Mouse (Mus musculus): ENCODE results near the gene Farp2. TPM values are rescaled to one million over a fixed set of nuclear protein-coding genes. Genes with fewer than 3 reads are reported as not detected.
"Not testable (repeated sequence)": the region's sequence is repeated elsewhere in the genome, so short reads cannot be mapped to it uniquely, and the experiment has no call there.

The Farp2 gene
- polyA plus RNA-seq, 1 experiment from 2014 or later, result 3.8 TPM

GRCm38 (mm10) chr1:93486302-93486701 is 25.6 kb upstream of the Farp2 start:
- H3K27ac ChIP-seq (ENCODE audit: low read length); H3K4me2 ChIP-seq (ENCODE audit: low read length); H3K9ac ChIP-seq (ENCODE audit: low read depth, low read length); H3K36me3 ChIP-seq (ENCODE audit: control insufficient read depth, insufficient read depth, low read length); ATAC-seq; H3K4me1 ChIP-seq (ENCODE audit: control insufficient read depth, insufficient read depth, low read length); H3K4me3 ChIP-seq (ENCODE audit: low read depth, low read length); H3K27me3 ChIP-seq (ENCODE audit: control insufficient read depth, insufficient read depth, low read depth, low read length); H3K9me3 ChIP-seq (replicated peaks; ENCODE audit: control insufficient read depth, low read length, poor library complexity, severe bottlenecking): not testable (repeated sequence)
- 99% methylated on average over 2 of the region's 3 CpGs for WGBS

GRCm38 (mm10) chr1:93495312-93495711 is 16.6 kb upstream of the Farp2 start:
- H3K36me3 ChIP-seq (ENCODE audit: control insufficient read depth, insufficient read depth, low read length), result peaks cover 8% of the 10 kb centered on the region
- 84% methylated on average over 3 of the region's 3 CpGs for WGBS
- no peaks in the 10 kb centered on the region for H3K9me3 ChIP-seq (replicated peaks; ENCODE audit: control insufficient read depth, low read length, poor library complexity, severe bottlenecking)
- H3K4me3 ChIP-seq (ENCODE audit: low read depth, low read length), result no peak overlapping the region
- no peaks in the 10 kb centered on the region for H3K27me3 ChIP-seq (ENCODE audit: control insufficient read depth, insufficient read depth, low read depth, low read length)
- ATAC-seq, result no peak
- no peak overlapping the region for H3K9ac ChIP-seq (ENCODE audit: low read depth, low read length)
- no peaks in the 10 kb centered on the region for H3K4me1 ChIP-seq (ENCODE audit: control insufficient read depth, insufficient read depth, low read length)
- no peak overlapping the region for H3K4me2 ChIP-seq (ENCODE audit: low read length)
- H3K27ac ChIP-seq (ENCODE audit: low read length), result no peak overlapping the region

GRCm38 (mm10) chr1:93506944-93507676 is 4.8 kb upstream of the Farp2 start:
- Histone ChIP-seq H3K4me3 (ENCODE audit: low read depth, low read length) (no peak overlapping the region), H3K9me3 (replicated peaks; ENCODE audit: control insufficient read depth, low read length, poor library complexity, severe bottlenecking) (no peaks in the 10 kb centered on the region), H3K27ac (ENCODE audit: low read length) (no peak overlapping the region), H3K36me3 (ENCODE audit: control insufficient read depth, insufficient read depth, low read length) (peaks cover 14% of the 10 kb centered on the region), H3K4me2 (ENCODE audit: low read length) (no peak overlapping the region), H3K9ac (ENCODE audit: low read depth, low read length) (no peak overlapping the region), H3K4me1 (ENCODE audit: control insufficient read depth, insufficient read depth, low read length) (peaks cover 6% of the 10 kb centered on the region; the same call in 1 of the 2 replicates), H3K27me3 (ENCODE audit: control insufficient read depth, insufficient read depth, low read depth, low read length) (no peaks in the 10 kb centered on the region)
- 0 out of 2 replicates have a peak, but pooled peaks have one; percentile 34 for ATAC-seq
- WGBS, result 47% methylated on average over 10 of the region's 10 CpGs

- ATAC-seq; H3K27me3 ChIP-seq (ENCODE audit: control insufficient read depth, insufficient read depth, low read depth, low read length); H3K4me3 ChIP-seq (ENCODE audit: low read depth, low read length); H3K27ac ChIP-seq (ENCODE audit: low read length); H3K9ac ChIP-seq (ENCODE audit: low read depth, low read length); H3K36me3 ChIP-seq (ENCODE audit: control insufficient read depth, insufficient read depth, low read length); H3K9me3 ChIP-seq (replicated peaks; ENCODE audit: control insufficient read depth, low read length, poor library complexity, severe bottlenecking); H3K4me2 ChIP-seq (ENCODE audit: low read length): not testable (repeated sequence)
- 27% methylated on average over 1 of the region's 1 CpGs for WGBS
- H3K4me1 ChIP-seq (ENCODE audit: control insufficient read depth, insufficient read depth, low read length), result peaks cover 13% of the 10 kb centered on the region
Observed at GRCm38 (mm10) chr1:93508576-93508975, 3.3 kb upstream of the Farp2 start.

- 2% methylated on average over 15 of the region's 15 CpGs for WGBS
- Histone ChIP-seq H3K4me1 (ENCODE audit: control insufficient read depth, insufficient read depth, low read length) (peaks cover 13% of the 10 kb centered on the region), H3K4me3 (ENCODE audit: low read depth, low read length) (peak overlapping the region; percentile 80), H3K27ac (ENCODE audit: low read length) (peak overlapping the region; percentile 54), H3K27me3 (ENCODE audit: control insufficient read depth, insufficient read depth, low read depth, low read length) (no peaks in the 10 kb centered on the region), H3K9ac (ENCODE audit: low read depth, low read length) (peak overlapping the region; percentile 79), H3K9me3 (replicated peaks; ENCODE audit: control insufficient read depth, low read length, poor library complexity, severe bottlenecking) (no peaks in the 10 kb centered on the region), H3K4me2 (ENCODE audit: low read length) (peak overlapping the region; percentile 69), H3K36me3 (ENCODE audit: control insufficient read depth, insufficient read depth, low read length) (0 out of 2 replicates have a peak, but pooled peaks cover 2% of the 10 kb centered on the region)
- peak; percentile 78 for ATAC-seq
Observed at GRCm38 (mm10) chr1:93512351-93512690, 442 bp downstream of the Farp2 start.

GRCm38 (mm10) chr1:93513221-93513620 is 1.3 kb downstream of the Farp2 start:
- Histone ChIP-seq H3K9me3 (replicated peaks; ENCODE audit: control insufficient read depth, low read length, poor library complexity, severe bottlenecking) (no peaks in the 10 kb centered on the region), H3K9ac (ENCODE audit: low read depth, low read length) (no peak overlapping the region), H3K4me1 (ENCODE audit: control insufficient read depth, insufficient read depth, low read length) (peaks cover 13% of the 10 kb centered on the region), H3K27me3 (ENCODE audit: control insufficient read depth, insufficient read depth, low read depth, low read length) (no peaks in the 10 kb centered on the region), H3K36me3 (ENCODE audit: control insufficient read depth, insufficient read depth, low read length) (0 out of 2 replicates have a peak, but pooled peaks cover 2% of the 10 kb centered on the region), H3K4me3 (ENCODE audit: low read depth, low read length) (no peak overlapping the region), H3K4me2 (ENCODE audit: low read length) (no peak overlapping the region), H3K27ac (ENCODE audit: low read length) (no peak overlapping the region)
- 75% methylated on average over 14 of the region's 14 CpGs for WGBS
- ATAC-seq, result no peak

GRCm38 (mm10) chr1:93521491-93521890 is 9.6 kb downstream of the Farp2 start:
- WGBS, result 80% methylated on average over 2 of the region's 2 CpGs
- H3K4me3 ChIP-seq (ENCODE audit: low read depth, low read length), result no peak overlapping the region
- H3K27ac ChIP-seq (ENCODE audit: low read length), result no peak overlapping the region
- ATAC-seq, result no peak
- H3K36me3 ChIP-seq (ENCODE audit: control insufficient read depth, insufficient read depth, low read length), result no peaks in the 10 kb centered on the region
- no peaks in the 10 kb centered on the region for H3K27me3 ChIP-seq (ENCODE audit: control insufficient read depth, insufficient read depth, low read depth, low read length)
- H3K4me2 ChIP-seq (ENCODE audit: low read length), result no peak overlapping the region
- H3K9me3 ChIP-seq (replicated peaks; ENCODE audit: control insufficient read depth, low read length, poor library complexity, severe bottlenecking), result no peaks in the 10 kb centered on the region
- H3K4me1 ChIP-seq (ENCODE audit: control insufficient read depth, insufficient read depth, low read length), result no peaks in the 10 kb centered on the region
- H3K9ac ChIP-seq (ENCODE audit: low read depth, low read length), result no peak overlapping the region

GRCm38 (mm10) chr1:93522325-93522724 is 10.4 kb downstream of the Farp2 start:
- H3K9me3 ChIP-seq (replicated peaks; ENCODE audit: control insufficient read depth, low read length, poor library complexity, severe bottlenecking), result no peaks in the 10 kb centered on the region
- ATAC-seq, result no peak
- no peak overlapping the region for H3K4me2 ChIP-seq (ENCODE audit: low read length)
- no peaks in the 10 kb centered on the region for H3K27me3 ChIP-seq (ENCODE audit: control insufficient read depth, insufficient read depth, low read depth, low read length)
- H3K27ac ChIP-seq (ENCODE audit: low read length), result no peak overlapping the region
- 81% methylated on average over 1 of the region's 1 CpGs for WGBS
- H3K9ac ChIP-seq (ENCODE audit: low read depth, low read length), result no peak overlapping the region
- no peaks in the 10 kb centered on the region for H3K36me3 ChIP-seq (ENCODE audit: control insufficient read depth, insufficient read depth, low read length)
- H3K4me1 ChIP-seq (ENCODE audit: control insufficient read depth, insufficient read depth, low read length), result no peaks in the 10 kb centered on the region
- no peak overlapping the region for H3K4me3 ChIP-seq (ENCODE audit: low read depth, low read length)

- Histone ChIP-seq H3K36me3 (ENCODE audit: control insufficient read depth, insufficient read depth, low read length) (no peaks in the 10 kb centered on the region), H3K27me3 (ENCODE audit: control insufficient read depth, insufficient read depth, low read depth, low read length) (no peaks in the 10 kb centered on the region), H3K9ac (ENCODE audit: low read depth, low read length) (no peak overlapping the region), H3K4me2 (ENCODE audit: low read length) (no peak overlapping the region), H3K4me3 (ENCODE audit: low read depth, low read length) (no peak overlapping the region), H3K9me3 (replicated peaks; ENCODE audit: control insufficient read depth, low read length, poor library complexity, severe bottlenecking) (no peaks in the 10 kb centered on the region), H3K4me1 (ENCODE audit: control insufficient read depth, insufficient read depth, low read length) (no peaks in the 10 kb centered on the region), H3K27ac (ENCODE audit: low read length) (no peak overlapping the region)
- 88% methylated on average over 6 of the region's 6 CpGs for WGBS
- no peak for ATAC-seq
Observed at GRCm38 (mm10) chr1:93529801-93530200, 17.9 kb downstream of the Farp2 start.

Data from midbrain, embryonic 16.5 days (tissue).